Comparison of ENCODE assay signal across 29 mouse cellular contexts in the genomic region with DNA sequence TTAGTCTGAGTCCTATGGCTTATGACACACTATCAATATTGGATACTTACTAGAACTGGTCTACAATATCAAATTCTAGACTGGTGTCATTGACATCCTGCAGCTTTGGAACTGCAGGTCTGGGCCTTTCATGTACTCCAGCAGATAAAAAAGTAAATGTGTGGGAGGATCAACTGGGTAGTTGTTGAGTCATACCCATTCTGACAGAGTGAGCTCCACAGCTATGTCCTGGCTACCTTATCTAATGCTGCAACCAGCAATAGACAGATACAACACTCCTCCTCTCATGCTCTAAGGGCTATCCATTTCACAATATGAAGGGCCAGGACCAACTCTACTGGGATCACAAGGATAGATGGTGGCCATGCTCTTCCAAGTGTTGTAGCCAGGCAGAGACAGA. TPM values are rescaled to one million over a fixed set of nuclear protein-coding genes. Genes with fewer than 3 reads are reported as not detected.
"Had no signal": no experiment of that assay in that cellular context is flagged by ENCODE, and none has a peak within 500 bp of the region (broad histone marks: within the 10 kb centered on the region; RNA-seq: fewer than 3 reads in every experiment).

No protein-coding gene starts in this region.

- H3K9me3 ChIP-seq: lung, embryonic 15.5 days; midbrain, embryonic 15.5 days; stomach, embryonic 15.5 days had no signal

- H3K27ac ChIP-seq: lung, embryonic 15.5 days; macrophage; midbrain, embryonic 13.5 days; midbrain, embryonic 15.5 days; neural tube, embryonic 13.5 days; neural tube, embryonic 15.5 days; stomach, embryonic 15.5 days; stomach, postnatal 0 days had no signal

- H3K4me1 ChIP-seq: lung, embryonic 15.5 days; megakaryocyte, embryonic 14.5 days; midbrain, embryonic 13.5 days; midbrain, embryonic 15.5 days; neural tube, embryonic 13.5 days; neural tube, embryonic 15.5 days; stomach, embryonic 15.5 days had no signal

- H3K4me2 ChIP-seq: lung, embryonic 15.5 days; midbrain, embryonic 11.5 days; midbrain, embryonic 13.5 days; midbrain, embryonic 15.5 days; neural tube, embryonic 13.5 days; neural tube, embryonic 15.5 days; stomach, embryonic 15.5 days had no signal

- DNase-seq: lung, adult 2 months; lung, postnatal 14 days; lung, postnatal 36 days; retina, postnatal 1 day; right cerebral cortex, adult 18-20 months; right cerebral cortex, postnatal 25 days; right cerebral cortex, postnatal 4 days; spleen, adult 18-20 months; thymus, adult 2 months; thymus, postnatal 25 days; thymus, postnatal 4 days had no signal

- H3K36me3 ChIP-seq: lung, embryonic 15.5 days; midbrain, embryonic 13.5 days; midbrain, embryonic 15.5 days; neural tube, embryonic 13.5 days; neural tube, embryonic 15.5 days; stomach, embryonic 15.5 days had no signal

- H3K27me3 ChIP-seq: lung, embryonic 15.5 days; megakaryocyte, embryonic 14.5 days; midbrain, embryonic 13.5 days; midbrain, embryonic 15.5 days; neural tube, embryonic 13.5 days; neural tube, embryonic 15.5 days; stomach, embryonic 15.5 days had no signal

- H3K9ac ChIP-seq: lung, embryonic 15.5 days; midbrain, embryonic 13.5 days; midbrain, embryonic 15.5 days; neural tube, embryonic 13.5 days; neural tube, embryonic 15.5 days; stomach, embryonic 15.5 days had no signal

- ATAC-seq: lung, postnatal 0 days; midbrain, embryonic 13.5 days; midbrain, embryonic 15.5 days had no signal

- H3K4me3 ChIP-seq: lung, embryonic 15.5 days; megakaryocyte, embryonic 14.5 days; midbrain, embryonic 13.5 days; midbrain, embryonic 15.5 days; neural tube, embryonic 13.5 days; neural tube, embryonic 15.5 days; stomach, embryonic 15.5 days had no signal

RNA-seq across cellular contexts. Expression of a gene that starts 38.8 kb away (rescaled TPM):
- total RNA-seq: megakaryocyte progenitor cell, adult 5-6 weeks; midbrain, postnatal 0 days; monocyte, adult 5-6 weeks had no signal
- polyA plus RNA-seq: lung, adult 2 months; lung, embryonic 15.5 days; lung, postnatal 0 days; macrophage; midbrain, embryonic 11.5 days; midbrain, embryonic 13.5 days; midbrain, embryonic 15.5 days; midbrain, postnatal 0 days; neural tube, embryonic 11.5 days; neural tube, embryonic 13.5 days; neural tube, embryonic 15.5 days; small intestine, adult 2 months; stomach, embryonic 15.5 days; stomach, postnatal 0 days; testis, adult 2 months; thymus, adult 2 months; urinary bladder, adult 2 months had no signal
